Mouse (Mus musculus) myocyte (in vitro differentiated cells): ENCODE measurements at regions not wholly inside any gene's neighbourhood (a gene's known extent, or its start where the extent isn't known, plus 50 kb on each side); places are given as distances from the start of the nearest gene placed in this dataset.

ENCODE experiments used
- E2F4 ChIP-seq: IDR thresholded peaks from one replicate; pipeline ENCODE4 v1.6.1; 2011; ENCODE audit warnings: mild to moderate bottlenecking, control low read depth, moderate library complexity; ENCODE audit not compliant: insufficient read depth
- MYOG ChIP-seq, 3 experiments: IDR thresholded peaks; one replicate each; pipeline ENCODE4 v1.6.1; 2011; ENCODE audit warnings: control low read depth in 2 of 3, low read depth in 2 of 3, mild to moderate bottlenecking in 2 of 3; ENCODE audit not compliant: insufficient read length in 2 of 3, control insufficient read depth in 1 of 3, insufficient read depth in 1 of 3
- POLR2A ChIP-seq: IDR thresholded peaks from one replicate; pipeline ENCODE4 v1.6.1; 2011; ENCODE audit warnings: low read depth, mild to moderate bottlenecking, control low read depth, moderate library complexity; ENCODE audit not compliant: insufficient read length
- REST ChIP-seq: IDR thresholded peaks from one replicate; pipeline ENCODE4 v1.6.1; 2011; ENCODE audit warnings: mild to moderate bottlenecking, control low read depth, moderate library complexity; ENCODE audit not compliant: insufficient read depth, insufficient read length
- USF1 ChIP-seq: IDR thresholded peaks from one replicate; pipeline ENCODE4 v1.6.1; 2011; ENCODE audit warnings: low read depth, mild to moderate bottlenecking, control low read depth, moderate library complexity

DNA sequence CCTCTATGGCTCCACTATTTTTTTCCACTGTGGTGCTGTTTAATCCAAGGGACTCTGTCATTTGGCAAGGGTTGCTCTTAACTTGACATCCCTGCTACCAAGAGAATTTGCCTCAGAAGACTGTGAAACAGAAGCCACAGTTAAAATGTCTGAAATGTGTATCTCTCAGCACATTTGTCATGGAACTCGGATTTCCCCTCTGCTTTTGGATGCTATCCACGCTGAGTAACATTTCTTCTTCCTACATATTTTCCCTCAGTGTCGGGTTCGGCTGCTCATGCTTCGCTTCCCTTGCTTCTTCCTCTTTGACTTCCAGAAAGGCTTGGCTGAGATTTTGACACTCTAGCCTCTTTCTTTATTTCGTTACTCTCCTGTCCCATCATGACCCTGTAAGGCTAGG is 294.1 kb downstream of the Brinp2 start:
- TF ChIP-seq POLR2A = no peak
- TF ChIP-seq USF1 = no peak
- no peak for TF ChIP-seq MYOG (IDR thresholded peaks at IDR 0.05; ENCODE audit: control insufficient read depth in 1 of 3, insufficient read depth in 1 of 3, insufficient read length in 2 of 3, low read depth in 2 of 3)
- no peak for TF ChIP-seq REST
- TF ChIP-seq E2F4 = no peak
